Mouse (Mus musculus) ovary, adult 18-20 months (tissue): ENCODE results near the gene Hamp2.
"Not testable (repeated sequence)": the region's sequence is repeated elsewhere in the genome, so short reads cannot be mapped to it uniquely, and the experiment has no call there.

Source experiments
- DNase-seq: peaks from one replicate; pipeline ENCODE4 v3.0.0; 2022; ENCODE audit warnings: low spot score, mixed read lengths

The Hamp2 gene

GRCm38 (mm10) chr7:30953459-30953858 lies 29.0 kb upstream of the Hamp2 start:
- no peak for DNase-seq

- DNase-seq: no peak
Measured at GRCm38 (mm10) chr7:30952441-30953265, 28.2 kb upstream of the Hamp2 start.

- DNase-seq: not testable (repeated sequence)
Measured at GRCm38 (mm10) chr7:30949902-30950301, 25.4 kb upstream of the Hamp2 start.

GRCm38 (mm10) chr7:30945876-30946275 lies 21.4 kb upstream of the Hamp2 start:
- DNase-seq: no peak

GRCm38 (mm10) chr7:30945466-30945865 lies 21.0 kb upstream of the Hamp2 start:
- not testable (repeated sequence) for DNase-seq

GRCm38 (mm10) chr7:30944706-30945105 lies 20.2 kb upstream of the Hamp2 start:
- DNase-seq: not testable (repeated sequence)

- no peak for DNase-seq
Measured at GRCm38 (mm10) chr7:30943909-30944635, 19.6 kb upstream of the Hamp2 start, which contains the start of gene Hamp. TSS of gene Hamp (minus strand) at chr7:30944032.

- DNase-seq: not testable (repeated sequence)
Measured at GRCm38 (mm10) chr7:30942365-30942764, 17.9 kb upstream of the Hamp2 start.

GRCm38 (mm10) chr7:30940070-30940469 lies 15.6 kb upstream of the Hamp2 start:
- not testable (repeated sequence) for DNase-seq

- not testable (repeated sequence) for DNase-seq
Measured at GRCm38 (mm10) chr7:30935422-30936099, 11.1 kb upstream of the Hamp2 start.

- DNase-seq: no peak
Measured at GRCm38 (mm10) chr7:30924071-30924470, 410 bp downstream of the Hamp2 start.

GRCm38 (mm10) chr7:30922490-30922889 lies 2.0 kb downstream of the Hamp2 start:
- DNase-seq: not testable (repeated sequence)

- no peak for DNase-seq
Measured at GRCm38 (mm10) chr7:30920217-30920616, 4.3 kb downstream of the Hamp2 start.

- DNase-seq: no peak
Measured at GRCm38 (mm10) chr7:30917219-30917618, 7.3 kb downstream of the Hamp2 start.

GRCm38 (mm10) chr7:30916713-30917112 lies 7.8 kb downstream of the Hamp2 start:
- no peak for DNase-seq

- DNase-seq: no peak
Measured at GRCm38 (mm10) chr7:30914732-30915131, 9.7 kb downstream of the Hamp2 start, which contains the start of gene Mag. TSS of gene Mag (minus strand) at chr7:30914873.

GRCm38 (mm10) chr7:30909773-30910172 lies 14.7 kb downstream of the Hamp2 start:
- DNase-seq: no peak

- DNase-seq: no peak
Measured at GRCm38 (mm10) chr7:30908992-30909431, 15.5 kb downstream of the Hamp2 start.

GRCm38 (mm10) chr7:30908277-30908991 lies 16.0 kb downstream of the Hamp2 start:
- no peak for DNase-seq

- DNase-seq: no peak
Measured at GRCm38 (mm10) chr7:30904042-30904441, 20.4 kb downstream of the Hamp2 start.

GRCm38 (mm10) chr7:30895217-30895616 lies 29.3 kb downstream of the Hamp2 start:
- DNase-seq: no peak

GRCm38 (mm10) chr7:30892515-30892914 lies 32.0 kb downstream of the Hamp2 start:
- no peak for DNase-seq
